9 mouse cellular contexts compared by ENCODE assay signal in the genomic region with DNA sequence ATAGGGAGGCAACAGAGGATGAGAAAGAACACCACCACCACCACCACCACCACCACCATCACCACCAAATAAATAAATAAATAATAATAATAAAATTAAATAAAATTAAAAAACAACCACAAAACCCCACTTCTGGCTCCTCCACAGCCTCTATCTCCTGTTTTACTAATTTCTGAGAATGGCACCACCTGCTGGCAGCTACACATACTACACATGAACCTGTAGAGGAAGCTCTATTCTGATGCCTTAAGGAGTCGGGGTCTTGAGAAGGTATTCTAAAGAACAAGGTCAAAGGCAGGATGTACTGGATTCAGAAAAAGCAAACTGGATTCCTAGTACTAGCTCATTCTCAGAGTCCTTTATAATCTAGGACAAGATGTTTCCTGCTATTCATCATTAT.
DNase-seq lines count a peak whose midpoint lies in the region; ATAC-seq and TF ChIP-seq lines count a peak whose summit lies in the region.
"Had no signal": no experiment of that assay in that cellular context is flagged by ENCODE, and none has a peak within 500 bp of the region (broad histone marks: within the 10 kb centered on the region; RNA-seq: fewer than 3 reads in every experiment).

No protein-coding gene starts in this region.

- H3K36me3 ChIP-seq in hindbrain, embryonic 11.5 days (ENCODE audit: control insufficient read depth, insufficient read depth, low read length) = no peaks in the 10 kb centered on the region
- no peaks in the 10 kb centered on the region for H3K36me3 ChIP-seq in hindbrain, embryonic 16.5 days (ENCODE audit: control insufficient read depth, insufficient read depth, low read length)
- H3K36me3 ChIP-seq: embryonic facial prominence, embryonic 15.5 days had no signal

- H3K4me2 ChIP-seq in hindbrain, embryonic 11.5 days (replicated peaks; ENCODE audit: low read depth, low read length) = no peak overlapping the region
- no peak overlapping the region for H3K4me2 ChIP-seq in hindbrain, embryonic 16.5 days (ENCODE audit: low read length)
- H3K4me2 ChIP-seq: embryonic facial prominence, embryonic 15.5 days had no signal

- ATAC-seq in hindbrain, embryonic 11.5 days (ENCODE audit: low FRiP score) = no peak
- ATAC-seq in hindbrain, embryonic 16.5 days = no peak
- no peak for ATAC-seq in megakaryocyte-erythroid progenitor cell, adult 5-6 weeks (replicated peaks; ENCODE audit: low FRiP score, low TSS enrichment, poor library complexity, severe bottlenecking)

- peak; percentile 72 for DNase-seq in hindbrain, embryonic 11.5 days (ENCODE audit: low spot score)
- DNase-seq in 416B (ENCODE audit: low read depth) = peak; percentile 61
- DNase-seq in MN1 (ENCODE audit: low spot score) = peak; percentile 47
- peak; percentile 71 to 73 for DNase-seq in kidney, postnatal 4 days
- DNase-seq in retina, embryonic 14.5 days (ENCODE audit: low spot score) = peak; percentile 72

- H3K27ac ChIP-seq in hindbrain, embryonic 11.5 days (ENCODE audit: low read depth, low read length) = no peak overlapping the region
- H3K27ac ChIP-seq in hindbrain, embryonic 16.5 days (ENCODE audit: low read depth, low read length) = no peak overlapping the region
- H3K27ac ChIP-seq in cortical plate, adult 2 months (ENCODE audit: insufficient read depth, low read length) = no peak overlapping the region
- H3K27ac ChIP-seq: embryonic facial prominence, embryonic 15.5 days had no signal

- H3K27me3 ChIP-seq in hindbrain, embryonic 11.5 days (ENCODE audit: control insufficient read depth, insufficient read depth, low read length) = no peaks in the 10 kb centered on the region
- no peaks in the 10 kb centered on the region for H3K27me3 ChIP-seq in hindbrain, embryonic 16.5 days (replicated peaks; ENCODE audit: control insufficient read depth, insufficient read depth, low read length)
- H3K27me3 ChIP-seq: embryonic facial prominence, embryonic 15.5 days had no signal

- no peak for TF ChIP-seq POLR2A in cortical plate, adult 2 months (IDR thresholded peaks at IDR 0.05; ENCODE audit: extremely low read depth, insufficient read depth, low read length)

- no peaks in the 10 kb centered on the region for H3K9me3 ChIP-seq in hindbrain, embryonic 11.5 days (ENCODE audit: control insufficient read depth, low read length)
- no peaks in the 10 kb centered on the region for H3K9me3 ChIP-seq in hindbrain, embryonic 16.5 days (ENCODE audit: control insufficient read depth, low read length)
- H3K9me3 ChIP-seq: embryonic facial prominence, embryonic 15.5 days had no signal

- no peaks in the 10 kb centered on the region for H3K4me1 ChIP-seq in hindbrain, embryonic 11.5 days (replicated peaks; ENCODE audit: control insufficient read depth, insufficient read depth, low read length)
- no peaks in the 10 kb centered on the region for H3K4me1 ChIP-seq in hindbrain, embryonic 16.5 days (ENCODE audit: control insufficient read depth, insufficient read depth, low read depth, low read length)
- peaks cover 1% of the 10 kb centered on the region; the same call in 1 of the 2 replicates for H3K4me1 ChIP-seq in cortical plate, adult 2 months (ENCODE audit: control insufficient read depth, insufficient read depth, low read length)
- H3K4me1 ChIP-seq: embryonic facial prominence, embryonic 15.5 days had no signal

- no peak overlapping the region for H3K4me3 ChIP-seq in hindbrain, embryonic 11.5 days (ENCODE audit: low read depth, low read length)
- H3K4me3 ChIP-seq in hindbrain, embryonic 16.5 days (ENCODE audit: low read length) = no peak overlapping the region
- H3K4me3 ChIP-seq in cortical plate, adult 2 months (ENCODE audit: insufficient read depth, low read length) = no peak overlapping the region
- H3K4me3 ChIP-seq: embryonic facial prominence, embryonic 15.5 days had no signal

- no peak overlapping the region for H3K9ac ChIP-seq in hindbrain, embryonic 11.5 days (ENCODE audit: low read depth, low read length)
- no peak overlapping the region for H3K9ac ChIP-seq in hindbrain, embryonic 16.5 days (ENCODE audit: low read depth, low read length)
- H3K9ac ChIP-seq: embryonic facial prominence, embryonic 15.5 days had no signal

- TF ChIP-seq CTCF in cortical plate, adult 2 months (IDR thresholded peaks at IDR 0.05; ENCODE audit: extremely low read depth, insufficient read depth, low read length) = peak; percentile 54; the same call in 1 of the 2 replicates

- WGBS in hindbrain, embryonic 11.5 days = 78% methylated on average over 1 of the region's 1 CpGs
- WGBS in hindbrain, embryonic 16.5 days = 74% methylated on average over 1 of the region's 1 CpGs
